Mouse (Mus musculus): ENCODE measurements around the gene Cd274. TPM values are rescaled to one million over a fixed set of nuclear protein-coding genes. Genes with fewer than 3 reads are reported as not detected.
A peak's percentile ranks its signal among the peaks of the same experiment; 100 is the strongest.

Gene Cd274
- under 1 TPM; 0.53 to 0.80 TPM for total RNA-seq (2021)

GRCm38 (mm10) chr19:29366969-29367622 lies at the start of gene Cd274, which contains the start of gene Plgrkt:
Gene Cd274, plus strand, starts transcription at chr19:29367455.
Gene Plgrkt, minus strand, starts transcription at chr19:29367390.
- DNase-seq (ENCODE audit: low spot score in 2 of 2): peak; percentile 48 to 53
- intact Hi-C loops (cut with DNase I): no loop called here

GRCm38 (mm10) chr19:29323416-29324049 lies 43.7 kb upstream of the Cd274 start:
- intact Hi-C loops (cut with DNase I): no loop called here
- no peak for DNase-seq (ENCODE audit: low spot score in 2 of 2)

- intact Hi-C loops (cut with DNase I): no loop called here
These were observed 42.0 kb upstream of the Cd274 start, which contains the start of gene Insl6 for GRCm38 (mm10) chr19:29325053-29325851. Gene Insl6, minus strand, starts transcription at chr19:29325356.

GRCm38 (mm10) chr19:29325852-29326180 lies 41.4 kb upstream of the Cd274 start:
- no peak for DNase-seq (ENCODE audit: low spot score in 2 of 2)
- intact Hi-C loops (cut with DNase I): no loop called here

More at GRCm38 (mm10) chr19:29325053-29325851, 42.0 kb upstream of the Cd274 start, which contains the start of gene Insl6:
- DNase-seq (ENCODE audit: low spot score in 2 of 2): peak in 1 of 2 experiments; percentile 6

- intact Hi-C loops (cut with DNase I): no loop called here
These were observed 40.9 kb upstream of the Cd274 start for GRCm38 (mm10) chr19:29326396-29326795.

GRCm38 (mm10) chr19:29326822-29327552 lies 40.3 kb upstream of the Cd274 start:
- intact Hi-C loops (cut with DNase I): no loop called here
- no peak for DNase-seq (ENCODE audit: low spot score in 2 of 2)

More at GRCm38 (mm10) chr19:29326396-29326795, 40.9 kb upstream of the Cd274 start:
- DNase-seq (ENCODE audit: low spot score in 2 of 2): no peak

- intact Hi-C loops (cut with DNase I): no loop called here
- no peak for DNase-seq (ENCODE audit: low spot score in 2 of 2)
These were observed 33.0 kb upstream of the Cd274 start, which contains the start of gene Rln1 for GRCm38 (mm10) chr19:29334068-29334745. Gene Rln1, minus strand, starts transcription at chr19:29334670.

- DNase-seq (ENCODE audit: low spot score in 2 of 2): no peak
- intact Hi-C loops (cut with DNase I): no loop called here
These were observed 30.6 kb upstream of the Cd274 start for GRCm38 (mm10) chr19:29336624-29337023.

- intact Hi-C loops (cut with DNase I): no loop called here
- DNase-seq (ENCODE audit: low spot score in 2 of 2): no peak
These were observed 26.2 kb upstream of the Cd274 start for GRCm38 (mm10) chr19:29341029-29341428.

GRCm38 (mm10) chr19:29342281-29342680 lies 25.0 kb upstream of the Cd274 start:
- intact Hi-C loops (cut with DNase I): no loop called here
- no peak for DNase-seq (ENCODE audit: low spot score in 2 of 2)

- intact Hi-C loops (cut with DNase I): no loop called here
- no peak for DNase-seq (ENCODE audit: low spot score in 2 of 2)
These were observed 22.4 kb upstream of the Cd274 start for GRCm38 (mm10) chr19:29344868-29345267.

- intact Hi-C loops (cut with DNase I): no loop called here
These were observed 21.6 kb upstream of the Cd274 start for GRCm38 (mm10) chr19:29345636-29346035.

GRCm38 (mm10) chr19:29350991-29351390 lies 16.3 kb upstream of the Cd274 start:
- intact Hi-C loops (cut with DNase I): loop anchor here (5.0 kb wide), 1 partner anchor 44 kb away; no protein-coding TSS in a partner anchor

More at GRCm38 (mm10) chr19:29345636-29346035, 21.6 kb upstream of the Cd274 start:
- DNase-seq (ENCODE audit: low spot score in 2 of 2): no peak

GRCm38 (mm10) chr19:29354895-29355877 lies 12.1 kb upstream of the Cd274 start:
- peak; percentile 82 to 84 for DNase-seq (ENCODE audit: low spot score in 2 of 2)
- intact Hi-C loops (cut with DNase I): loop anchor here (5.0 kb wide), 4 partner anchors 48 to 578 kb away; no protein-coding TSS in a partner anchor

More at GRCm38 (mm10) chr19:29350991-29351390, 16.3 kb upstream of the Cd274 start:
- DNase-seq (ENCODE audit: low spot score in 2 of 2): no peak

GRCm38 (mm10) chr19:29356281-29356680 lies 11.0 kb upstream of the Cd274 start:
- intact Hi-C loops (cut with DNase I): loop anchor here (5.0 kb wide), 3 partner anchors 294 to 579 kb away; no protein-coding TSS in a partner anchor
- DNase-seq (ENCODE audit: low spot score in 2 of 2): no peak

- intact Hi-C loops (cut with DNase I): loop anchor here (2.0 to 5.0 kb wide), 3 partner anchors 108 to 202 kb away; partner anchors contain the start of gene Jak2
- no peak for DNase-seq (ENCODE audit: low spot score in 2 of 2)
These were observed 7.0 kb upstream of the Cd274 start for GRCm38 (mm10) chr19:29360251-29360650.

GRCm38 (mm10) chr19:29361468-29362130 lies 5.7 kb upstream of the Cd274 start:
- DNase-seq (ENCODE audit: low spot score in 2 of 2): peak; percentile 91 to 97
- intact Hi-C loops (cut with DNase I): loop anchor here (2.0 to 5.0 kb wide), 3 partner anchors 109 to 201 kb away; partner anchors contain the start of gene Jak2
